Mouse (Mus musculus): ENCODE measurements around the gene Scgb2b2.

Gene Scgb2b2

DNA sequence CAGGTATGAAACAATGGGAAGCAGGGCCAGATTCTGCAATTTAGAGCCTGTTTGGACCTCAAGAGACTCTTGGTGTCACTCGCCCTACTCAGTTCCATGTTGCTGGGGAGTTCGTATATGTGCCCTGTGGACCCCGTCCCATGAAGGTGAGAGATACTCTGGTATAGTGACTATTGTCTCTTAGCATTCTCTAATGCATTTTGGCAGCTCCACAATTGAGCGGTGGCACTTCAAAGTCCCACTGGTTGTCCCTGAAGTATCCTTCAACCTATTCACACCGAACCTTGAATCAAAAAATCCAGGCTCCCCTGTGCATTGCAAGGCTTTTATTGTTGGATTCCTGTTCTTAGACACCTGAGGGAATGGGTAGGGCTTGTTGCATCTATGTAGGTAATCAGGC, at the start of gene Scgb2b2:
Gene Scgb2b2, plus strand, starts transcription at position 301 of the 400 bp plus-strand sequence.
- DNase-seq, result no peak

GRCm38 (mm10) chr7:31291721-31292120, 1.4 kb downstream of the Scgb2b2 start, which contains the start of gene Scgb1b2:
Gene Scgb1b2 (minus strand): TSS chr7:31291821.
- no peak for DNase-seq

All from right cerebral cortex, postnatal 25 days (tissue).